Mouse (Mus musculus) limb, embryonic 14.5 days (tissue): ENCODE measurements around the gene Fanci. TPM values are rescaled to one million over a fixed set of nuclear protein-coding genes. Genes with fewer than 3 reads are reported as not detected.

Source experiments
- ATAC-seq: fragments of 200-750 bp; cut with Nextera tagmentation; 2 replicates; pipeline ENCODE4 v1.8.0; 2017; ENCODE audit warnings: low read depth, moderate number of reproducible peaks, moderate TSS enrichment; ENCODE audit not compliant: low FRiP score
- DNase-seq: peaks from one replicate; pipeline ENCODE4 v3.0.0-alpha.2; 2015; ENCODE audit warnings: low spot score
- H3K27ac ChIP-seq: fragments of 300-500 bp; sonication (generic); replicated peaks from 2 replicates; pipeline ENCODE4 v1.5.1; 2014; ENCODE audit warnings: low read depth, mild to moderate bottlenecking, low read length, moderate library complexity, mixed read lengths
- H3K27me3 ChIP-seq: fragments of 300-500 bp; sonication (generic); 2 replicates; pipeline ENCODE4 v1.6.1; 2014; ENCODE audit warnings: low read length, mixed read lengths; ENCODE audit not compliant: control insufficient read depth, insufficient read depth
- H3K36me3 ChIP-seq: fragments of 300-500 bp; sonication (generic); 2 replicates; pipeline ENCODE4 v1.6.1; 2014; ENCODE audit warnings: mild to moderate bottlenecking, low read length, moderate library complexity, mixed read lengths; ENCODE audit not compliant: control insufficient read depth, insufficient read depth
- H3K4me1 ChIP-seq: fragments of 300-500 bp; sonication (generic); 2 replicates; pipeline ENCODE4 v1.6.1; 2014; ENCODE audit warnings: antibody characterized with exemption, low read length, mixed read lengths; ENCODE audit not compliant: control insufficient read depth, insufficient read depth
- H3K4me2 ChIP-seq: fragments of 300-500 bp; sonication (generic); replicated peaks from 2 replicates; pipeline ENCODE4 v1.6.1; 2014; ENCODE audit warnings: low read depth, mild to moderate bottlenecking, low read length, moderate library complexity; ENCODE audit not compliant: severe bottlenecking
- H3K4me3 ChIP-seq: fragments of 300-500 bp; sonication (generic); replicated peaks from 2 replicates; pipeline ENCODE4 v1.5.1; 2014; ENCODE audit warnings: low read length
- H3K9ac ChIP-seq: fragments of 300-500 bp; sonication (generic); 2 replicates; pipeline ENCODE4 v1.6.1; 2014; ENCODE audit warnings: mild to moderate bottlenecking, low read depth, low read length, moderate library complexity; ENCODE audit not compliant: severe bottlenecking
- H3K9me3 ChIP-seq: fragments of 300-500 bp; sonication (generic); 2 replicates; pipeline ENCODE4 v1.6.1; 2016; ENCODE audit warnings: low read length; ENCODE audit not compliant: control insufficient read depth
- POLR2A ChIP-seq: fragments of 200-500 bp; IDR thresholded peaks from 2 replicates; pipeline ENCODE4 v1.8.0; 2012; ENCODE audit warnings: inconsistent platforms, mild to moderate bottlenecking, moderate library complexity, borderline replicate concordance; ENCODE audit not compliant: insufficient read depth, insufficient read length; ENCODE audit errors: extremely low read depth
- WGBS: fragments of 180-500 bp; shearing (Covaris S2); extraction: QIAGEN DNeasy Blood & Tissue Kit; methylation state at CpG from one replicate; pipeline ENCODE4 v1.1.7; 2014; 5-methylcytosine and 5-hydroxymethylcytosine counted together
- polyA plus RNA-seq, 2 experiments: library from polyadenylated mRNA; depleted of rRNA in 1 of 2; stranded (reverse) in 1 of 2; unstranded in 1 of 2; fragments of >200 nt; fragmentation: Nextera tagmentation in 1 of 2; extraction: Ambion mirVana in 1 of 2; gene quantifications; 2 replicates each; pipeline versions ENCODE4 v1.2.1 to v1.2.3; 2012 to 2014

Fanci gene
- polyA plus RNA-seq, 2 experiments, result 6.8 TPM

- Histone ChIP-seq H3K9me3 (no peaks in the 10 kb centered on the region), H3K4me2 (no peak overlapping the region), H3K36me3 (no peaks in the 10 kb centered on the region), H3K4me1 (no peaks in the 10 kb centered on the region), H3K4me3 (no peak overlapping the region), H3K9ac (no peak overlapping the region), H3K27ac (no peak overlapping the region), H3K27me3 (no peaks in the 10 kb centered on the region)
- no peak for TF ChIP-seq POLR2A
- 81% methylated on average over 9 of the region's 9 CpGs for WGBS
- ATAC-seq, result no peak
- no peak for DNase-seq
Observed at GRCm38 (mm10) chr7:79473496-79474194, 81.9 kb downstream of the Fanci start.

GRCm38 (mm10) chr7:79474831-79475399, 83.2 kb downstream of the Fanci start:
- no peak overlapping the region for H3K9ac ChIP-seq
- WGBS, result 74% methylated on average over 5 of the region's 5 CpGs
- no peaks in the 10 kb centered on the region for H3K4me1 ChIP-seq
- H3K4me2 ChIP-seq, result no peak overlapping the region
- H3K9me3 ChIP-seq, result no peaks in the 10 kb centered on the region
- H3K4me3 ChIP-seq, result no peak overlapping the region
- DNase-seq, result no peak
- H3K27ac ChIP-seq, result no peak overlapping the region
- ATAC-seq, result no peak
- no peak for TF ChIP-seq POLR2A
- H3K36me3 ChIP-seq, result no peaks in the 10 kb centered on the region
- no peaks in the 10 kb centered on the region for H3K27me3 ChIP-seq

- no peak for TF ChIP-seq POLR2A
- H3K9me3 ChIP-seq, result no peaks in the 10 kb centered on the region
- no peak overlapping the region for H3K4me3 ChIP-seq
- no peak overlapping the region for H3K4me2 ChIP-seq
- H3K36me3 ChIP-seq, result no peaks in the 10 kb centered on the region
- no peak for DNase-seq
- H3K27me3 ChIP-seq, result no peaks in the 10 kb centered on the region
- 64% methylated on average over 10 of the region's 10 CpGs for WGBS
- H3K4me1 ChIP-seq, result no peaks in the 10 kb centered on the region
- no peak overlapping the region for H3K27ac ChIP-seq
- no peak for ATAC-seq
- H3K9ac ChIP-seq, result no peak overlapping the region
Observed at GRCm38 (mm10) chr7:79486528-79486927, 94.8 kb downstream of the Fanci start.

GRCm38 (mm10) chr7:79493915-79494314, 102.2 kb downstream of the Fanci start:
- H3K9ac ChIP-seq, result no peak overlapping the region
- no peaks in the 10 kb centered on the region for H3K4me1 ChIP-seq
- H3K9me3 ChIP-seq, result no peaks in the 10 kb centered on the region
- no peak overlapping the region for H3K27ac ChIP-seq
- DNase-seq (no peak), ATAC-seq (no peak)
- H3K27me3 ChIP-seq, result peaks cover 49% of the 10 kb centered on the region
- H3K4me2 ChIP-seq, result no peak overlapping the region
- H3K36me3 ChIP-seq, result no peaks in the 10 kb centered on the region
- 10% methylated on average over 8 of the region's 8 CpGs for WGBS
- H3K4me3 ChIP-seq, result no peak overlapping the region
- TF ChIP-seq POLR2A, result no peak

GRCm38 (mm10) chr7:79495988-79496815, 104.5 kb downstream of the Fanci start:
- Histone ChIP-seq H3K27me3 (peaks cover 72% of the 10 kb centered on the region), H3K9ac (no peak overlapping the region), H3K4me3 (peak overlapping the region; percentile 27), H3K4me2 (peak overlapping the region; percentile 38; the same call in 1 of the 2 replicates), H3K36me3 (no peaks in the 10 kb centered on the region), H3K27ac (no peak overlapping the region), H3K9me3 (no peaks in the 10 kb centered on the region), H3K4me1 (no peaks in the 10 kb centered on the region)
- WGBS, result 3% methylated on average over 38 of the region's 38 CpGs
- DNase-seq (peak; percentile 75), ATAC-seq (peak; percentile 86)
- no peak for TF ChIP-seq POLR2A
